Mouse (Mus musculus) MEL-GATA-1-ER (cell line): ENCODE data around the gene Olfr548-ps1.
"Not testable (repeated sequence)": the region's sequence is repeated elsewhere in the genome, so short reads cannot be mapped to it uniquely, and the experiment has no call there.

ENCODE experiments used
- DNase-seq: peaks from one replicate; pipeline ENCODE4 v3.0.0-alpha.2; 2012; ENCODE audit warnings: low read depth; ENCODE audit errors: extremely low read depth

The Olfr548-ps1 gene

DNA sequence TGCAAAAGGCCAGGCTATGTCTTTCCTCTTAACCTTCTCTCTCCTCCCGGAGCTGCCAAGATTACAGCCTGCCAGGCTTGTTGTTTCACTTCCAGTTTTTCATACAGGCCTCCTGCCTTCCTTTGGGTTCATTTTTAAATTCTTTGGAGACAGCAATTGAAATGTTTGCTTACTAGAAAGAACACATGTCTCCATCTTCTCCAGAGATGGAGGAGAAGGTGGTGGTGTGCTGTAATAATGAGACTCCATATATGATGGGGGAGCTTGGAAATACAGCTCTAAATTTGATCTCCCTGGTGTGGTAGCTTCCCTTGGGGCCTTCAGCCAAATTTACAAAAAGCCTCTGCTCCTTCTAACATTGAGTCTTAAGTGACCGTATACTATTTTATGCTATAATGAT is at the start of gene Olfr548-ps1:
Gene Olfr548-ps1 (plus strand): TSS at position 301 of the 400 bp plus-strand sequence.
- no peak for DNase-seq

DNA sequence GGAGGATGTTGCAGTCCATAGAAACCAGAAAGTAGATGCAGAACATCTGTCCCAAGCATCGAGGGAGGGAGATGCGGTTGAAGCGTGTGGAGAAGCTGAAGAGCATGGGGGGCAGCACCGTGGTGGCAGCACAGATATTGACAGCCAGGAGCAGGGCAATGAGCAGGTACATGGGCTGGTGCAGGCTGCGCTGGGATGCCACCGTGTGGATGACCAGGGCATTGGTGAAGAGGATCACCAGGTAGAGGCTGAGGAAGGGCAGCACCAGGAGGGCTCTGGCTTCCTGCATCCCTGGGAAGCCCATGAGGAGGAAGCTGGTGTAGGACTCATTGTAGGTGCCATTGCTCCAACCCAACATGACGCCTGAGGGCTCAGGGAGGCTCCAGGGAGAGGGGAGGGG is 46.3 kb upstream of the Olfr548-ps1 start:
- not testable (repeated sequence) for DNase-seq

DNA sequence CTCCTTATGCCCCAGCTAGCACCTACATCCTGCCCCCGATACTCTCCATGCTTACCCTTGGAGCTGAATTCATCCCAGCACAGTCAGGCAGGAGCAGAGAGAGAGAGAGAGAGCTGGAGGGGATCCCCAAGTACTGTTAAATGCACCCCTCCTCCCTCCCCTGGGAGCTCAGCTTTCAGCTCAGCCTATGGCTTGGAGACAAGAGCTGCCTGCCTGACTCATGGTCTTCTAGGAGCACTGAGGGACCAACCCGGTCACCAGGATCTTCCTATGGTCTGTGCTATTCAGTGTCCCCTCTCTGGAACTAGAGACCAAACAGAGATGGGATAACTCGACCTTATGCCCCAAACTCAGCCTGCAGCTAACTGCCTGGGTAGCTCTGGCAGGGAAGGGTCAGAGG is 41.2 kb upstream of the Olfr548-ps1 start, which contains the start of gene Olfr545:
Gene Olfr545 (minus strand): TSS at position 101 of the 400 bp plus-strand sequence.
- no peak for DNase-seq

DNA sequence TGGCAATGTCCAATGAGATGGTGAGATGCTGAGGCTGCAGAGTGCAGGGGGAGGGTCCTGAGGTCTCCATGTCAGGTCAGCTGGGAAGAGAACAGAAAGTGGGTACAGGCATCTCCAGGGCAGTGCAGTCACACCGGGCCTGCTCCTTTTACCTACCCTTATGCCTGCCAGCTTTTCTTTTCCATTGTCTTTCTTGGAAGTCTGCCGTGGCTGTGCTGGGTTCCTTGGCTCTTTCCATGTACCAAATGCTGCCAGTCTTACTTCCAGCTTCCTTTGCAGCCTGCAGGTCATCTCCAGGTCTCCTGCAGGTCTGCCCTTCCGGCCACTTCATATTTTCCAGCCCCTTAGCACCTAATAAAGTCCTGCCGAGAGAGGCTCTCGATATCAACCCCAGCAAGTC is 38.7 kb upstream of the Olfr548-ps1 start:
- DNase-seq = no peak

DNA sequence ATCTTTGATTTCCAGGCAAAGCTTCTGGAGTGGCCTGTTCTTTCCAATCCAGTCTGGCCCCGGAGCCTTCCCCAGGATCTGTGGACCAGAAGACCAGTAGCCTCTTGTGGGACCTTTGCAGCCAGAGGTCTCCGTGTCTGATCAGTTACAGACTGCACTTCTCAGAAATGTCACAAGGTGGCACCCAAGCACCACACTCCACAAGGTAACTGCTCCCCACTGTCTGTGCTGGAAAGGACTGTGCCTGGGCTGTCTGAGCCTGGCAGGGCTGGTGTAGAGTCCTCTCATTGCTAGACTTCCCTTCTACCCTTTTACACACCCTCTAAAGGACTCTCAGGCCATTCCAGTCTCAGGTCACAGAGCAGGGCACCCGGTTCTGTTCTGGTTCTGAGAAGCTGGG is 33.8 kb upstream of the Olfr548-ps1 start:
- peak; percentile 36 for DNase-seq

DNA sequence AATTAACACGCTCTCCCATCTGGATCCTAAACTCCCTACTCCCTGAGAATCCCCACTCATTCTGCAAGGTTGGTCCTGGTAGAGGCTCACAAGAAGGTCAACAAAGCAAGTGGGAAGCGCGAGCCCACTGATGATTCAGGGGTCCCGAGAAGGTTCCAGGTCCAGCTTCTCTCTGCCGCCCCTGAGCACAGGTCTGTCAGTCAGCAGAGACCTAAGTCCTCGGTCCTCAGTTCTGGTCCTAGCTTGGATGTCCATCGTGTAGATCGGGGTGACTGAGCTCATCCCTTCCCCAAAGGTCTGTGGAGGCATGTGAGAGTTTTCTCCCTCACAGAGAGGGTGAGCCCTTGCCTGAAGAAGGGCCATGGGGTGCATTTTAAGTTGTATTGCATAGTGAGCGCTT is 32.6 kb upstream of the Olfr548-ps1 start:
- DNase-seq = no peak

- DNase-seq = no peak
Measured at GRCm38 (mm10) chr7:102508666-102509065, 32.0 kb upstream of the Olfr548-ps1 start.

GRCm38 (mm10) chr7:102509726-102510125 is 31.0 kb upstream of the Olfr548-ps1 start:
- DNase-seq = no peak

DNA sequence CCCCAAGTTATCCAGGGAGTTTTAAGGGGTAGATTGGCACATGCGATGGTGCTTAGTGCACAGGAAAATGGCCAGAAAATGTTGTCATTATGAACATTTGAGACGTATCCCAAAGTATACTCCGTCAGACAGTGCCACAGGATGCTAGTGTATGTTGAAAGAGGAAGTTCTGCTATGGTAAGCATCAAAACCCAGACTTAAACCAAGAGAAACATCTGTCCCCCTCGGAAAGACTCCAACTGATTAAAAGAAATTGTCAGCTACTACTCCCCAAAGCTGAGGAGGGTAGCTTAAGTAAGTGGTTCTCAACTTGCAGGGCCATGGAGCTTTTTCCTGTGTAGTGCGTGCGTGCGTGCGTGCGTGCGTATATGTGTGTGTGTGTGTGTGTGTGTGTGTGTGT is 28.8 kb upstream of the Olfr548-ps1 start:
- peak; percentile 12 for DNase-seq

- peak; percentile 26 for DNase-seq
Measured at GRCm38 (mm10) chr7:102512814-102513435, 27.8 kb upstream of the Olfr548-ps1 start.

- peak; percentile 67 for DNase-seq
Measured at GRCm38 (mm10) chr7:102514144-102514543, 26.6 kb upstream of the Olfr548-ps1 start.

- DNase-seq = no peak
Measured at GRCm38 (mm10) chr7:102516261-102517050, 24.2 kb upstream of the Olfr548-ps1 start.

- no peak for DNase-seq
Measured at GRCm38 (mm10) chr7:102517051-102517335, 23.7 kb upstream of the Olfr548-ps1 start.

GRCm38 (mm10) chr7:102529052-102529451 is 11.6 kb upstream of the Olfr548-ps1 start:
- no peak for DNase-seq

- DNase-seq = no peak
Measured at GRCm38 (mm10) chr7:102534449-102534848, 6.2 kb upstream of the Olfr548-ps1 start, which contains the start of gene Olfr547. TSS of gene Olfr547 (plus strand) at chr7:102534749.

DNA sequence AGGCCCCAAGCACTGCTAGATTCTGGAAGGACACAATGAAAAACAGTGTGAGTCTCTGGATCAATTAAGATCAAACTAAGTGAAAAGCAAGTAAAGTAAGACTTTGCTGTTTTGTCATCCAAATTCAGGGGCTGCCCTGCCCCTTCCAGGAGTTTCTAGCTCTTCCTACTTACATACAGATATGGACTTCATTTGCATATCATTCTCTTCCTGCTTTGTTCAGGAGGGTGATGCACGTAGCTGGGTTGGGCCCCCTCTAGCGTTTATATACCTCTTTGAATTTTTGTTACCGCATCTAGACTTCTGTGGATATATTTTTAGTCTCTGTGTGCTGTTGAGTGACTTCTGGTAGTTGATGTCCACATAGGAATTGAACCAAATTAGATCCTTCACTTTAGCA is 555 bp downstream of the Olfr548-ps1 start:
- no peak for DNase-seq

GRCm38 (mm10) chr7:102549570-102549969 is 8.9 kb downstream of the Olfr548-ps1 start, which contains the start of gene Olfr549:
TSS of gene Olfr549 (plus strand) at chr7:102549870.
- no peak for DNase-seq

- no peak for DNase-seq
Measured at GRCm38 (mm10) chr7:102553279-102553678, 12.6 kb downstream of the Olfr548-ps1 start.

DNA sequence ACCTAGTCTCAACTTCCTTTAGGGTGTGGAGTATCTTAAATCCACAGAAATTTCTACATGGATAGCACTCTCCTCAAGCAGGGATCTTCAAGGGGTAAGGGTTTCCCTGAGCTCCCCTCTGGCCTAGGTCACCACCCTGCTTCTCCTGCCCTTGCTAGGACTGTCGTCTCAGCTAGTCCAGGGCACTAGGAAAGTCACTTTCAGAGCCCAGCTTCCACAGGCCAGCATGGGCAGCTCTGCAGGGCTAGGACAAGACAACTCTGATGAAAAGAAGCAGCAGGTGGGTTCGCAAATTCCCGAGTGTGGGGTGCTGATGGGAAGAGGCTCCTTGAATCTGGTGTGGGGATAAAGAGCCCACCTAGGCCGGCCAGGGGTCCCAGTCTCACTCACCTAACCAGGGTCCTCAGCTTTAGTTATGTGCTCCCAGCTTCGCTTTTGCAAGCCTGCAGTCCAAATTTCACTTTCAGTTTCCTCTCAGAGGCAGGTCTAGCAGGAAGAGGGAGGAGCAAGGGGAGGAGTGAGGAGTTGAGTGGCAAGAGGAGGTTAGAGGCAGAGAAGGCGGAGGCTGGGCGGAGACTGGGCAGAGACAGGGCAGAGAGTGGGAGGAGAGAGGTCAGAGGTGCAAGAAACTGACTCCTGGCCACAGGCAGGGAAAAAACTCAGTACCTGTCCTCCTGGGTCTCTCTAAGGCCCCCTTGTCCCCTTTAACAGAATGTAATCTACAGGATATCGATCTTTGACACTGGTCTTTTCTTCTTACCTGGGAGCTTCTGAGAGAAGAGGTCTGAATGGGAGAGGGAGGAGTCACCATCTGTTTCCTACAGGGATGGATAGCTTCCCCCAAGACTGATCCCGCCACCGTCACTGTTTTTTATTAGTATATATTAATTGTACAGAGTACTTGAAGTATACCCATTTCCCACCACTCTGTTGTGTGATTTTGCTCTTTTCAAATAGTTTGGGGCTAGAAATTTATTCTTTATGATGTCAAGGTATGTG is 24.6 kb downstream of the Olfr548-ps1 start, which contains the start of gene Trim21:
Gene Trim21 (minus strand): TSS at position 488 of the 999 bp plus-strand sequence.
- peak; percentile 82 for DNase-seq

- no peak for DNase-seq
Measured at GRCm38 (mm10) chr7:102566219-102566618, 25.5 kb downstream of the Olfr548-ps1 start.

DNA sequence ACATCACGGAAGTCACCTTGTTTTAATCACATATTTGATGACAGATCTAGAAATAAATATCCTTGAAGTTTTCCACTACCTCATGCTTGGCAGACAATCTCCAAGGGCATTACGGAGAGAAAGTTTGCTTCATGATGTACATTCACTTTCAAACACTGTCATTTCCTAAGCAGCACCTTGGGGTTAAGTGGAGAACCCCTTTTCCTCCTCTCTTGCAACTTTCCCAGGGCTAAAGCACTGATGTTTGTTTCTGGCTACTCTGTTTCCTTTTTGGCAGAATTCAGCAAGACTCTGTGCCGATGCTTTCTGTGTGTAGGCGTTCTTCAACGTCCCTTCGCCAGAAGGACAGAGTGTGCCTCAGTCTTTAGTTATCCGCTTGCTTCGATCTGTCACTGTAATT is 30.4 kb downstream of the Olfr548-ps1 start, which contains the start of gene Olfr550:
Gene Olfr550 (plus strand): TSS at position 301 of the 400 bp plus-strand sequence.
- DNase-seq = no peak
